Mouse (Mus musculus): ENCODE measurements around the gene Cgref1. TPM values are rescaled to one million over a fixed set of nuclear protein-coding genes. Genes with fewer than 3 reads are reported as not detected.
A peak's percentile ranks its signal among the peaks of the same experiment; 100 is the strongest.

Gene Cgref1
- polyA plus RNA-seq, 1 experiment = 111 TPM

DNA sequence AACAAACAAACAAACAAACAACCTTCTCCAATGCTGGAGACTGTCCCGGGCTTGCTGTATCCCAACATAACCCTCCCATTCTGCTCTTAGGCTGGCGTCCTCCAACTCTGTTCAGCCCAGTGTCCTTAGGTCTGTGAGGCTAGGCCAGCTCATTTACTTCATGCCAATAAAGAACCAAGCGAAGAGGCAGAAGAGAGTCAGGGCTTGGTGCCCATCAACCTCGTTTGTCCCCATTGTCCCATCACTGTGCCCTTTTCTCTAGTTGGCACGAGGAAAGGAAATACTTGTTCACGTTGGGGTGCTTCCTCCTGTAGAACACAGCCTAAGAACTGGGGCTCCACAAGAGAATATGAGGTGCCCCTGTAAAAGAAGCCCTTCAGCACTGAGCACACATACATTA lies 6.3 kb upstream of the Cgref1 start:
- WGBS = 45% methylated on average over 6 of the region's 6 CpGs
- DNase-seq (ENCODE audit: low read depth, low spot score) = no peak

GRCm38 (mm10) chr5:30950922-30951321 lies 5.5 kb upstream of the Cgref1 start:
- no peak for DNase-seq (ENCODE audit: low read depth, low spot score)
- WGBS = 66% methylated on average over 2 of the region's 2 CpGs

DNA sequence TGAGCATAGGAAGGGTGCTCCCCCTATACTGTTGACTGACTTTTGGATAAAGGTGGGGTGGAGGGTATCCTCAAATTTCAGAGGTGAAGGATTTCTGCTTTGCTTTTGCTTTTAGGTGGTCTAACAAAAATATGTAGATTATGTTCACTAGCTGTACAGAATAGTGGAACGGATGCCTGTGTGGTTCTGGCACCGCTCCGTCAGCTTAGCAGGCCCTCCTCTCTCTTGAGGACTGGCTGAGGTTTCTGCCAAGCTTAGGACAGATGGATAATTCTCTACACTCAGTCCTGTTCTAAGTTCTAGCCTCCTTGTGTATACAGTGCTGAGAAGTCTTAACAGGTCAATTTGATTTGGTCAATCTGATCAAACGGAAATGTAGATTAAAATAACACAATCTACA lies 5.1 kb upstream of the Cgref1 start:
- no peak for DNase-seq (ENCODE audit: low read depth, low spot score)

DNA sequence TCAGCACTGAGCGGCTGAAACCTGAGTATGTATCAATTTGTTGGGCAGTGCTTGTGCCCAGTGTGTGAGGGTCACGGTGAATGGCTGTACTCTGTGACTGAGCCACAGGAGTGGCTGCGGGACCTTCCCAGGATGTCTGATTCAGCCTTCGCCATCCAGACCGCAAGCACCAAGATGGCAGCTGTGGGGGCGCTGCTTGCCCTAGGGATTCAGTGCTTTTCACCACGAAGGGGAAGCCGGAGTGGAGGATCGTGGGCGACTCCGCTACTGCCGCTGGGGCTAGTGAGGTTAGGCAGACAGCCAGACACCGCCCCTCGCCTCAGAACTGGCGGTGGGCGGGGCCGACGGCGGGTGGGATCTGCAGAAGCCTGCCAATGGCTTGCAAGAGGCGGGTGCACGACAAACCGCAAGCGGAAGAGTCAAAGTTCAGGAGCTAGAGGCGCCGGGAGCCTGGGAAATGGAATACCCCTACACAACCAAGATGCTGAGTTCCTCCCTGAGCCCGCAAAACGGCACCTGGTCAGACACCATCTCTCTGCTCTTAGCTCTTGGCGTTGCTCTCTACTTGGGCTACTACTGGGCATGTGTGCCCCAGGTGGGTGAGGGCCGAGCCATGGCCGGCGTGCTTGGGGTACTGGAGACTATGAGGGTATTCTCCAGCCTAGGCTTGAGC lies 4.4 kb upstream of the Cgref1 start:
- DNase-seq (ENCODE audit: low read depth, low spot score) = no peak
- WGBS = under 1% methylated on average over 31 of the region's 31 CpGs

More for the DNA sequence above, 5.1 kb upstream of the Cgref1 start:
- 60% methylated on average over 4 of the region's 4 CpGs for WGBS

GRCm38 (mm10) chr5:30948620-30949019 lies 3.2 kb upstream of the Cgref1 start:
- DNase-seq (ENCODE audit: low read depth, low spot score) = no peak
- WGBS = 45% methylated on average over 5 of the region's 5 CpGs

GRCm38 (mm10) chr5:30944344-30944743 lies 1.0 kb downstream of the Cgref1 start:
- WGBS = 79% methylated on average over 6 of the region's 6 CpGs
- DNase-seq (ENCODE audit: low read depth, low spot score) = no peak

DNA sequence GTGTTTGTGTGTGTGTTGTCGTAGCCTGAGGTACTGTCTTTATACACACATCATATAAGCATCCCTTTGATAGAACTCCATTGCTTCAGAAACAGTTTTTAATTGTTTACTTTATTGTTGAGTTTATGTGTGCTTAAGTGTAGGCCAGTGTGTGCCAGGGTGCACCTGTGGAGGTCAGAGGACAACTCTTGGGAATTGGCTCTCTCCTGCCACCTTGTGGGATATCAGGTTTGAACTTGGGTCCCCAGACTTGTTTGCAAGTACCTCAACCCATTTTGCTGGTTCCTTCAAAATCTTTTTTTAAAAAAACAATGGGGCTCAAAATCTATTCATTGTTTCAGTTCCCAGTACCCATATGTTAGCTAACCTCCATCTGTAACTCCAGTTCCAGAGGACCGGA lies 2.4 kb downstream of the Cgref1 start:
- 72% methylated on average over 2 of the region's 2 CpGs for WGBS
- DNase-seq (ENCODE audit: low read depth, low spot score) = no peak

DNA sequence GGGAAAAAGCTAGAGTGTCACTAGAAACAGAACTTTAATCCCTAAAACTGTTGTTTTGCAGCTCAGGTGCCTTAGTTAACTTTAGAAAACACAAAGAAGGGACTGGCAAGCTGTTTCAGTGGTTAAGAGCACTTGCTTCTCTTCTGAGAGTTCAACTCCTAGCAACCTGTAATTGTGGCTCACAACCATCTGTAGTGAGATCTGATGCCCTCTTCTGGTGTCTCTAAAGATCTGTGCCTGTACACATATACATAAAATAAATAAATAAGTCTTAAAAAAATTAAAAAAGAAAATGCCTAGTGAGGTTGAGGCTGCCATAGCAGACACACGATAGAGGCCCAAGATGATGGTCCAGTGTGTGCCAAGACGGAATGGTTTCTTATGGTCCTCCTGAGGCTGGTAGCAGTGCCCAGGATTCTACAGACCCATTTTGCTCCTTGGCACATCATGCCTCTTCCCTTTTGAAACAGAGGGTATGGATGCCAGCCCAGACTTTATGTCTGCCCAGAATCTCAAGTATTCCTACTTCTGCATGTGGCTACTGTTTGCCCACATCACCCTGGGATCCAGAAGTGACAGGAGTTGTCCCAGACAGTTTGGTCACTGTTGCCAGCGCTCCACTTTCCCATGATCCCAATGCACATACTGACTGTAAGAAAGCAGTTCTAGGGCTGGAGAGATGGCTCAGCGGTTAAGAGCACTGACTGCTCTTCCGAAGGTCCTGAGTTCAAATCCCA lies 10.5 kb downstream of the Cgref1 start:
- no peak for DNase-seq (ENCODE audit: low read depth, low spot score)
- WGBS = 96% methylated on average over 5 of the region's 5 CpGs

DNA sequence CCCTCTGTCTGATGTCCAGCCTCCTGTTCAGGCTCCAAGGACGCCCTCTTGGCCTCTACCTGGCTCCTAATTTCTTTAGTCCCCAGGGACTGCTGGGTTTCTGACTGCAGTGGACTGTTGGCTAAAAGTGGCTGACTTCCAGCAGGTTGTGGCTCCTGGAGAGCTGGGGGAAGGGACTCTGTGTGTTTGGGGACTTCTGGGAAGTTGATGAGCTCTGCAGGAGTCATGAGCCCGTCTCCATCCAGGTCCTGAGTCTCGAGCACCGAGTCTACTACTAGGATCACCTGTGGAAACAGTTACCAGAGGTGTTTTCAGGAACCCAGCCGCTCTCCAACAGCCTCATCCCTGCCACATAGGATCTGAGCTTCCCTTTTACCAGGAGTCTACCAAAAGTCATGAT lies 11.7 kb downstream of the Cgref1 start:
- 81% methylated on average over 5 of the region's 5 CpGs for WGBS
- DNase-seq (ENCODE audit: low read depth, low spot score) = no peak

DNA sequence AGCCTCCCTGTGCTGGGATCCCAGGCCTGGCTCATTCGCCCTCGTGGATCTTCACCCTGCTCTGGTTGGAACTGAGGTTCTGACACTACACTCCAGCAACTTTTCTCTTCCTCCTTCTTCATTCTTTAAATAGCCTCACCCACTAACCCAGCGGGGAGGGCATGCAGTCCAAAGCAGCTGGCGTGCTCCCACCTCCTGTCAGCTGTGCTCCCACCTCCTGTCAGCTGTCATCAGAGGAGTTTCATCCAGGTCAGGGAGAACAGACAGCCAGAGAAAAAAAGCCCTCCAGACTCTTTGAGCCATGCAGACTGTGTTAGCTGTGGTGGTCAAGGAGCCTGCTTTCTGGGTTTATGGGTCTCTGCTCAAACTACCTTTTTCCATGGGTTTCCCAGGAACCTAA lies 14.0 kb downstream of the Cgref1 start:
- DNase-seq (ENCODE audit: low read depth, low spot score) = no peak
- WGBS = 76% methylated on average over 4 of the region's 4 CpGs

DNA sequence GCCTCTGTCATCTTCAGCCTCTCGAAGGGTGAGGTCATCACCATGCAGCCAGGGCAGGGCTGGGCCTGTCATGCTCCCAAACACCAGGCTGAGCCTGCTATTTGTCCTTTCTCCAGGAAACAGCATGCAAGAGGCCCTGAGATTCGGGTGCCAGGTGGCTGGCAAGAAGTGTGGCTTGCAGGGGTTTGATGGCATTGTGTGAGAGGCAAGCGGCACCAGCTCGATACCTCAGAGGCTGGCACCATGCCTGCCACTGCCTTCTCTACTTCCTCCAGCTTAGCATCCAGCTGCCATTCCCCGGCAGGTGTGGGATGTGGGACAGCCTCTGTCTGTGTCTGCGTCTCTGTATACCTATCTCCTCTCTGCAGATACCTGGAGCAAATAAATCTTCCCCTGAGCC lies 14.5 kb downstream of the Cgref1 start:
- no peak for DNase-seq (ENCODE audit: low read depth, low spot score)
- 35% methylated on average over 6 of the region's 6 CpGs for WGBS

GRCm38 (mm10) chr5:30930121-30930520 lies 15.3 kb downstream of the Cgref1 start:
- no peak for DNase-seq (ENCODE audit: low read depth, low spot score)
- 15% methylated on average over 4 of the region's 4 CpGs for WGBS

DNA sequence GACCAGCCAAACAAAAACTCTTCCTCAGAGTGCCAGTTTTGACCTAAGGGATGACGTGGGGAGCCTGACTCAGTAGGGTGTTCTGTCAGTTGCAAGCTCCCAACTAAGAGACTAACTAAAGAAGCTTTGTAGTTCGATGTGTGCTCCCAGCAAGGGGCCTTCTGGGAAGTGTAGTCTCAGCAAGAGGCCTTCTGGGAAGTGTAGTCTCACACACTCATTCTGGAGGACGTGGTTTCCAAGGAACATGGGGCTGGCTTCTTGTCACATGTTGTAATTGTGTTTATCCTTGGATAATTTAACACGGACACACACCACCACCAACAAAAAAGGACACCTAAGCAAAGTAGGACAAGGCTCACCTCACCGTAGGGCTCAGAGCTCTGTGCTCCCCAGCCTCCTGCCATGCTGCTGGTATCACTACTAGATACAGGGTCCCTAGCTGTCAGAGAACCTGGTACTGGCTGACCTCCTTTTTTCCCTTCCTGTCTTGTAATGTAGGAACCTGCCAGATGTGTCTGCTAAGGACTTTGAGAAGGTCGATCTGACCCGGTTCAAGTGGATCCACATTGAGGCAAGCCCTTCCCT lies 17.4 kb downstream of the Cgref1 start:
- no peak for DNase-seq (ENCODE audit: low read depth, low spot score)
- WGBS = 45% methylated on average over 7 of the region's 7 CpGs

DNA sequence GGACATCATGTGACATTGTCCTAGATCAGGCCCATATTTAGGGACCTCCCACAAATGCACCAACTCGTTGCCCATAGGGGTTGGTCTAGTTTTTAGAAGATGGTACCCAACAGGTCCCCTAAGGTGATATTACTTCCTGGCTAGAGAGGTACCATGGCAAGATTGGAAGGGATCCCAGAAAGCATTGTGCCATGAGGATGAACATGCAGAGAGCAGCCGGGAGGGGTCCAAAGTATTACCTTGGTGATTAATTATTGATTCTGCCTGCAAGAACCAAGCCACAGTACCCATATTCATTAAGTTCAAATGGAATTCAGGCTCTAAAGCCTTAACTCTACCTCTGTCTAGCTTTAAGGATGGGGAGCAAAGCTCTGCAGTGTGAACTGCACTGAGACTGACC lies 19.3 kb downstream of the Cgref1 start:
- DNase-seq (ENCODE audit: low read depth, low spot score) = no peak
- 59% methylated on average over 2 of the region's 2 CpGs for WGBS

DNA sequence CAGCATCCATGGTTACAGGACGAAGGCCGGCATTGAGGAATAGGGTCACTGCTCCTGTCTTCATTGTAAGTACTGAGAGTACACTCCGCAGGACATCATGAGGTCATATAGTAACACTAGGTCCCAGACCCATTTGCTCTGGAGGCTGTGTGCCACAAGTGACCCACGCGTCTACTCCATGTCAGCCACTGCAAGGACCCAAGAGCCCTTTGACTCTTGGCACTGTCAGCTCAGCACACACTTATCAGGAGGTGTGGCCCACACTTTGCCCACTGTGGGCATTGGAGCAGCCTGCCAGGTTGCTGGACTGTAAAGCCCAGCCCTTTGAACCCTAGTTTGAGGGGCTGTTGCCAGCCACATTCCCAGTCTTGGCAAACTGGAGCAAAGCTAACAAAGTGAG lies 20.2 kb downstream of the Cgref1 start:
- no peak for DNase-seq (ENCODE audit: low read depth, low spot score)
- 71% methylated on average over 5 of the region's 5 CpGs for WGBS

DNA sequence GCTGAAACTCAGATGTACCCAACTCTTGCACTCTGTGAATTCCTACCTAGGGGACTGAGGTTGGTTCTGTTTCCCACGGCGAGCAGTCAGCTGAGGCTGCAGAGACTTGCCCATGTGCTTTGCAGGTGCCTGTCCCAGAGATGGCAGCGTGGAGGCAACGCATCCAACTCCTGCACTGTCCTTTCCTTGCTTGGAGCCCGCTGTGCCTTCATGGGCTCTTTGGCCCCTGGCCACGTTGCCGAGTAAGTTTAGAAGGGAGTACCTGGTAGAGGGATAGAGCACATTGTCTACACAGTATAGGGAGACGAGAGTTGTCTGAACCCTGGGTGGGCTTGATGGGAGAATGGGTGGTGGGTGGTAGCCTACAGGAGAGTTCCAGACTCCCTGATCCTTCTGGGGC lies 20.8 kb downstream of the Cgref1 start:
- 85% methylated on average over 8 of the region's 8 CpGs for WGBS
- no peak for DNase-seq (ENCODE audit: low read depth, low spot score)

GRCm38 (mm10) chr5:30923119-30923518 lies 22.3 kb downstream of the Cgref1 start:
- DNase-seq (ENCODE audit: low read depth, low spot score) = no peak
- 75% methylated on average over 6 of the region's 6 CpGs for WGBS

DNA sequence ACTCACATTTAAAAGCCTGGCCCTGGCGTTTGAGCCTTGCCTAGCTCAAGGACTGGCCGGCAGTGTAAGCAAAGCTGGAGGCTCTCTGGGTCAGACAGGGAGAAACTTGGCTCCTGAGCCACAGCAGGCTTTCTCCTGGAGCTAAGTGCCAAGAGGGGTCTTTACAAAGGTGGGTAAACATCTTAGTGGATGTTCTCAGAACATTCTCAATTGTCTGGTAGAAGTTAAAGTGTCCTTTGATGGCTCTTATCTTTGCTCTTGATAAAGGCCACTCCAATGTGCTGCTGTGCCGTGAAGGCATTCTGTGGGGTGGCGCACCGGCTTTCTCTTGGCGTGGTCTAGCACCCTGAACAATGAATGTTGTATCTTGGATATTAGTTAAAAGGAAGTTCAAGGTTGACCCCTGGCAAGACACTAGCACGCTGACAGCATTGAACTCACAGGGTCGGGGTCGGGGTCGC lies 22.8 kb downstream of the Cgref1 start:
- DNase-seq (ENCODE audit: low read depth, low spot score) = no peak
- 62% methylated on average over 10 of the region's 10 CpGs for WGBS

DNA sequence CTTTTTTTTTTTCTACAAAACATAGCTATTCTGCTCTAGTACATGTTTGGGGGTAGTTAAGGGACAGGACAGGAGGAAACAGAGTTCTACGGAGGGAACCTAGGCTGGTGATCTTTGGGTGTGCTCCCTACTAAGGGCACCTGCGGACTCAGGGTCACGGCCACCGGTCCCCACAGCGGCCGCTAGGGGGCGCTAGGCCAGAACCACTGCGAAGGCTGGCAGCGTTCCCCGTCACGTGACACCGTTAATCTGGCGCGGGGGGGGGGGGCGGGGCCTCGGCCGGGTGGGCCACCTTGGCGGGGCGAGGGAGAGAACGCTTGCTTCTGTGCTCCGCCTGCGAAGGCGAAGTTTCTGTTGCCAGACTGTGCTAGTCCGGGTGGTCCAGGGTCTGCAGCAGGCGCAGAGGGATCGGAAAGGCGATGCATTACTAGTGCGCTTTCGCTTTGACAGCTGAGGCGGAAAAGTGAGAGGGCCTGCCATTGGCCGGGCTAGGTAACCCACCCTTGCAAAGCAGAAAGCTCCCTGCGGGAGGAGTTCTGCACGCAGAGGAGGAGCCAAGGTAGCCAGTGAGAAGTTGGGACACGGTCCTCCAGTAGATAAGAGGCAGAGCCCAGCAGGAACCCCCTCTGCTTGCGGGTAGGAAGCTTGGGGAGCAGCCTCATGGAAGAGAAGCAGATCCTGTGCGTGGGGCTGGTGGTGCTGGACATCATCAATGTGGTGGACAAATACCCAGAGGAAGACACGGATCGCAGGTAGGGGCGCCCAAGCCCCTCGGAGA lies 23.9 kb downstream of the Cgref1 start, which contains the start of gene Khk:
Gene Khk, plus strand, starts transcription at position 176 of the 778 bp plus-strand sequence.
- peak; percentile 67 for DNase-seq (ENCODE audit: low read depth, low spot score)
- WGBS = 2% methylated on average over 38 of the region's 40 CpGs

GRCm38 (mm10) chr5:30920621-30921020 lies 24.8 kb downstream of the Cgref1 start:
- 26% methylated on average over 19 of the region's 19 CpGs for WGBS
- no peak for DNase-seq (ENCODE audit: low read depth, low spot score)

Measured in large intestine, adult 2 months (tissue).